Mouse (Mus musculus) stomach, postnatal 0 days (tissue): ENCODE results near the gene BC028528.

Source experiments
- CTCF ChIP-seq: IDR thresholded peaks from 2 replicates; pipeline ENCODE4 v1.5.1; 2016; ENCODE audit warnings: antibody characterized with exemption, low read depth, mild to moderate bottlenecking, moderate library complexity
- EP300 ChIP-seq: optimal IDR thresholded peaks from 2 replicates; pipeline ENCODE3; 2016; ENCODE audit warnings: antibody characterized with exemption

DNA sequence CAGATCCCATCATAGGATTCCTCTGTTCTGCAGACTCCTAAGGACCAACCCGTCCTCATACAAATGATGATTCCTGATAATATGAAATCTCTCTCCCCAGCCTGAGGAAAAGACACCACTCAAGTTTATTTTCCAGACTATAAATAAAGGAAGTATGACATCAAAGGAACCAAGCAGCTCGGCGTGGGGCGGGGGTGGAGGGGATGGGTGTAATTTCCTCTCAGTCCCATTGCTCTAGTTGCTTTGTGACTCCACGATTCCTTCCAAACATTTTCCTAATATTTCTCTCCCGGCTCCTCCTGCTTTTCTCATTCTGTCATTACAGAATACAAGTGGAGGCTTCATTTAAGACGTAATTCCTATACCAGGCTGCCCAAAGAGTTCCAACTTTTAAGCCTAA, 1.3 kb upstream of the BC028528 start:
- TF ChIP-seq CTCF (no peak), EP300 (no peak)
